Mouse (Mus musculus) thymus, adult 18-20 months (tissue): Measurements from ENCODE around the gene Mafb.

Experiments
- DNase-seq, 2 experiments: peaks; one replicate each; pipeline ENCODE4 v3.0.0; 2022; ENCODE audit warnings: mixed read lengths in 2 of 2

The Mafb gene

GRCm38 (mm10) chr2:160366980-160367338 lies at the start of gene Mafb:
TSS of gene Mafb (minus strand) at chr2:160367065.
- peak; percentile 88 to 90 for DNase-seq

- DNase-seq = no peak
Measured at GRCm38 (mm10) chr2:160415161-160415560, 48.3 kb upstream of the Mafb start.

DNA sequence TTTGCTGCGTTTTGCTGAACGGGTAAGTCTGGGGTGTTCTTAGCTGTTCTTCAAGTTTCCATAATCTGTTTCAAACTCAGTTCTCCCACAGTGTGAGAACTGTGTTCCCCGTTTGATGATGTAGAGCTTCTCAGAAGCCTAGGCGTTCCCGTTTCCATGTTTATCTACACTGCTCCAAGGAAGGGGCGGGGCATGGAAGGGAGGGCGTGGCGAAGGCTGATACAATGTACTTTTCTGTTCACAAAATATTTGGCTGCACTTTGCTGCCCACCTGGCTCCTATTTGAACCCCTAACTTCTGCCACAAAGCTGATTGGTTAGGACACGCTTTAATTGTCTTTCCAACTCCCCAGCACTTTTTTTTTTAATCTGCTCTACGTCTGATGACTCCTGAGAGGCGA lies 47.9 kb upstream of the Mafb start:
- DNase-seq = no peak

DNA sequence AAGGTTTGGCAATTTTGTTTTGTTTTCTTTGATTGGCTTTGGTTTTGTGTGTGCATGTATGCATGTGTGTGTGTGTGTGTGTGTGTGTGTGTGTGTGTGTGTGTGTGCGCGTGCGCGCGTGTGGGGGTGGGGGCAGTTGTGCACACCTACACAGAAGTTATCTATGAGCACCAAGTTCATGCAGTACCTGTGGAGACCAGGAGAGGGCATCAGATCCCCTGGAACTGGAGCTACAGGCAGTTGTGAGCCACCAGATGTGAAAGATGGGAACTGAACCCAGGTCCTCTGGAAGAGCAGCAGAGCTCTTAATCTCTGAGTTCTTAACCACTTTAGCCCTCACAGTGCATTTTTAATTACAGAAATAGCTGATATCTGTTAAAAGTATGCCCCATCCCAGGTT lies 47.1 kb upstream of the Mafb start:
- DNase-seq = peak in 1 of 2 experiments; percentile 26

- DNase-seq = no peak
Measured at GRCm38 (mm10) chr2:160413055-160413454, 46.2 kb upstream of the Mafb start.

DNA sequence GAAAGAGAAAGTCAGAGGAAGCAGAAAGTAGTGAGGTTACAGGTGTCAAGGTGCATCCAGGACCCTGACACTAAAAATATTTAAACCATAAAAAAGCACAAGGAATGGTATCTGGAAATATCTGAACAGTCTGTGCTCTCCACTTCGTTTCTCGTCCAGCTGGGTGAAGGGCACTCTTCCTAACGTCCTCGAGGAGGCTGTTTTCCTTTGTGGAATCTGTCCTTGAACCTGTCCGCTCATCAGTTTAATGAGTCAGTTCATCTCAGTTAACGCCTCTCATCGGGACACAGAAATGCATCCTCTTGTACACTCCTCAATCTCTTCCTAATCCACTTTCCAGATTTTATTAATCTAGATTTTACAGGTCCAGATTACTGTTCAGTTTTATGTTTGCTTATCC lies 44.6 kb upstream of the Mafb start:
- DNase-seq = no peak

DNA sequence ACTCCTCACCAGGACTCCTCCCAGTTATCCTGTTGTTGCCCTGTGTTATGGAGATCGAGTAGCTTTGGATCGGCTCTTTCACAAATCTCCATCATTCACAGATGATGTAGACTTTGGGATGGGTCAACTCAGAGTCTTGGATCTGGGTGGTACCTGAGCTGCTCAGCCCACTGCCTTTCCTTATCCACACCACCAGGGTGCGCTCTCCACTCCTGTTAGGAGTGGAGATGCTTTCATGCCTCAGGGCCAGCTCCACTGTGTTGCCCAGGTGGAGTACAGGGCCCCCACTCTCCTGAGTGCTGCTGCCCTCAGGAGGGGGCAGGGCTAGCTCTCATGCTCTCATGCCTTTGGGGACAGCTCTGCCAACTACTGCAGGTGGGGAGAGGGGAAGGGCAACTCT lies 40.9 kb upstream of the Mafb start:
- no peak for DNase-seq

- DNase-seq = no peak
Measured at GRCm38 (mm10) chr2:160397747-160398146, 30.9 kb upstream of the Mafb start.

DNA sequence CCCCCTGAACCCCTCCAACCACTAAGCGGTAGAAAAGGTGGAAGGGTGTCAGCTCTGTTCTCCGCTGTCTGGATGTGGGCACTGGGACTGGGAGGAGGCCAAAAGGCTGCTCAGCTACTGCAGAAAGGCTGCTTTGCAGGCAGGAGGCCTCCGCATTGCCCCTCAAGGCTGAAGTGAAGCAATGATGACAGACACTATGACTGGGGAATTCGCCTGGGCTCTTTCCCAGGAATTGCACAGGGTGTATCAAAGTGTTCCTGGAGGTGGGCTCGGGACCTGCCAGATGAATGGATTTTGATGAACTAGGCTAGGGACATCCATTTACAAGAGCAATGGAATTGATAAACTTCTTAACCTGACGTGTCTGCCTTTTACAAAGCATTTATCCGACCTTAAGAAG lies 27.9 kb upstream of the Mafb start:
- no peak for DNase-seq

- no peak for DNase-seq
Measured at GRCm38 (mm10) chr2:160392648-160393047, 25.8 kb upstream of the Mafb start.

GRCm38 (mm10) chr2:160388596-160388995 lies 21.7 kb upstream of the Mafb start:
- no peak for DNase-seq

DNA sequence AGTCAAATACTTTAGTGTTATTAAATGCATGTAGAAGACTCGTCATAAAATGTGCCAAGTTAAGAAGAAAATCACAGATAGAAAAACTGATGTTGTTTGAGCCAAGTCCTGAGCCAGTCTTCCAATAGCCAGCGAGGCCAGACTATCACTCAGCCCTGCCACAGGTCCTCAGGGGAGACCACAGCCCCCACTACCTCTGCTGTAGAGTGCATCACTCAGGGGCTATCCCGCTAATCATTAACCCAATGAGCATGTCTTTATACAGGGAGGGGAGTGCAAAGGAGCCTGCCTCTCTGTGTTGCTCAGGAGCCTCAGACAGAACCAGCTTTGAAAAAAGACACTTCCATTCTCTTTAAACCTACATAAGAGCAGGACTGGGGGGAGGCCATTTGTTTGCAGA lies 16.6 kb upstream of the Mafb start:
- DNase-seq = no peak

GRCm38 (mm10) chr2:160378271-160378670 lies 11.4 kb upstream of the Mafb start:
- peak in 1 of 2 experiments; percentile 25 for DNase-seq

GRCm38 (mm10) chr2:160376236-160376635 lies 9.4 kb upstream of the Mafb start:
- no peak for DNase-seq

GRCm38 (mm10) chr2:160369653-160370420 lies 3.0 kb upstream of the Mafb start:
- no peak for DNase-seq

DNA sequence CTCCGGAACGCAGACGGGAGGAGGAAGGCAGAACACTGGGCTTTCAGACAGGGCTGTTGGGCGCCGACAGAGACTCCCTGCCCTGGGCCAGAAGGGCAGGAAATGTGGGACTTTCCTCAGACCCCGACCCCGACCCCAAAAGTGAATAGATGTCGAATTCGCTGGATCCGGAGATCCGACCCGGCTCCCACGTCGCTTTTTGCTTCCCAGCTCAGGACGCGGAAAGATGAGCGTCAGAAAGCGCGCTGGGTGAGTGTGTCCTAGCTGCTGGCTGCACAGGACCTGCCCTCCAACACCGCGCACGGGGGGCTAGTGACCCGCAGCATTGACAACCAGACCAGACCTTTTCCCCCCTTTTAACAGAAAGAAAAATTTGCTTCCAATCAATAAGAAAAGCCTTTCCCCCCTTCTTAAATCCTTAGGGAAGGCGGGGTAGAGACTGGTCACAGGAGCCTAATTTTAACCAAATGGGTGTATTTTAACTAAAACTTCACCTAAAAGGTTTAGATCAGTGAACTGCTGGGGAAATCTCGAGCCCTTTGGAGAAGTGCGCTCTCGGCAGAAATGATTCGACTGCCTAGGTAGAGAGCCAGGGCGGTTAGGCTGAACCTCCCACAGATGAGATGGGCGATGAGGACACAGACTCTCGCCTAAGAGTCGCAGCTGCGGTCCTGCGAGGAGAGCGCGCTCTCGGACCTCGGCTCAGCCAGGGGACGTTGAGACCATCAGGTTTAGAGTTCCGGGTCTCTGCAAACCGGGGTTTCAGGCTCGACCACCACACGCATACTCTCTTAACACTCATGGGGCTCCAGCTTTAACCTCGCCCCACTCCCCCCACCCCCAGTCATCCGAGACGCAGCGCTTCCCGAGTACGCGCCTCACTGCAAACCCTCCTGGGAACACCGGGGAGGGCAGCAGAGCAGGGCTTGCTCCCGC lies 1.8 kb upstream of the Mafb start:
- DNase-seq = no peak

GRCm38 (mm10) chr2:160367448-160368208 lies 763 bp upstream of the Mafb start:
- DNase-seq = peak; percentile 71 to 73

DNA sequence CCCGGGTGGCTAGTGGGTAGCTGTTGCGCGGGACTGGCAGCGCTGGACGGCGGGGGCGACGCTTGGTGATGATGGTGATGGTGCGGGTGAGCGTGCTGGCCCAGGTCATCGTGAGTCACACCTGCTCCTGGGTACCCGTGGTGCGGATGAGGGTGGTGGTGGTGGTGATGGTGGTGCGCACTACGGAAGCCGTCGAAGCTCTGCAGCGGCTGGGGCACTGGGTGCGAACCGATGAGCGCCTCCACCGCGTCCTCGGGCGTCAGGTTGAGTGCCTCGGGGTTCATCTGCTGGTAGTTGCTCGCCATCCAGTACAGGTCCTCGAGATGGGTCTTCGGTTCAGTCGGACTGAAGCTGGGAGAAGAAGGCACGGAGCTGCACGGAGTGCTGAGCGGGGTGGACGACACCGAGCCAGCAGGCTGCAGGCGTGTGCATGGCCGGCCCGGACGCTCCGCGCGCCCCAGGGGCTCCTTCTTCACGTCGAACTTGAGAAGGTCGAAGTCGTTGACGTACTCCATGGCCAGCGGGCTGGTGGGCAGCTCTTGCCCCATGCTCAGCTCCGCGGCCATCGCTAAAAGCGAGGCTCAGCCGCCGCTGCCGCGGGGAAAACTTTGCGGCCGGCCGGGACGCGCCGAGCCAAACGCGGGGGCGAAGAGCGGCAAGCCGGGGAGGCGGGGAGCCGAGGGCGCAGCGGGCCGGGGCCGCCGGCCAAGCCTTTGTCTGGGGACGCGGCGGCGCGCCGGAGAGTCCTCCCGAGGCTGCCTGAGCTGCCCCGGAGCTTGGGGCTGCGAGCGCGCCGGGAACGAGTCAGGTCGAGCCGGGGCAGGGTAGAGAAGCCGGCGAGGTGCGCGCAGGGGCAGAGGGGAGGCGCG lies 520 bp downstream of the Mafb start:
- peak; percentile 26 to 30 for DNase-seq

- DNase-seq = peak; percentile 17 to 31
Measured at GRCm38 (mm10) chr2:160365107-160365911, 1.6 kb downstream of the Mafb start.

DNA sequence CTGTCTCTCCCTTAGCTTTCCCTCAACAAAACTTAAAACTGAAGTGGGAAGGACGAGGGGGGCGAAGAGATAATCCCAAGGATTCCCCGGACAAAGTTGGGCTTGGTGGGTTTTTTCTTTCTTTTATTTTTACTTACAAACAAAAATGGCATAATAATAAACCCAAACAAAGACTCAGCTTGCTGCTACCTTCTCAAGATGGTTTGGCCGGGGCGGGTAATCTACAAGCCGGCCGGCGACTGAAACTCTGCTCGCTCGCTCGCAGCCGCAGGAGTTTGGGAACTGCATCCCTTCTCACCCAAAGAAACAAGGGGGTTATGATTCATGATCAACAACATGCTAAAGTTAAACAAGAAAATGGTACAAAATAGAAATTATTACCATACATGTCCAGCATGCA lies 2.2 kb downstream of the Mafb start:
- no peak for DNase-seq

DNA sequence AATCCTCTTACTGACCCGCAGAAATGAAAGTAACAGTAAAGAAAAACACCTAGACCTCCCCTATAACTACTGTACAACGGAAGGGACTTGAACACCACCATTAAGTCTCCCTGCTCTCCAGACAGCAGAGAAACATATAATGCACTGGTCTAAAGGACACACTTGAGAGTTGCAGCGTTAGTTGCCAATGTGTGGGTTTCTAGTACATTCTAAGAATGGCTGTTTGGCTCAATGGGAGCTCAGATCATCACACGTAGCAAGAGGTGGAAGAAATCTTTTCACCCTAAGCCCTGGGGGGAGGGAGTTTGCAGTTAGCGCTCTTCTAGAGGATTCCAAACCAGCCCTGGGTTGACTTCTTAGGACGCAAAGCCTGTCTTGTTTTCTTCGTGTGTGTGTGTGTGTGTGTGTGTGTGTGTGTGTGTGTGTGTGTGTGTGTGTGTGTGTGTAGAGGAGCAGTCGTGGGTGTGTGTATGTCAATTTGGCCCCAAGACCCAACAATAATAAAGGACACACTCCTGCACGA lies 2.7 kb downstream of the Mafb start:
- no peak for DNase-seq
